In genomic region chr14:29847661-29848060, GRCm38 (mm10) we compare ENCODE assay signal across 28 mouse cellular contexts.
A peak's percentile ranks its signal among the peaks of the same experiment; 100 is the strongest.
DNase-seq lines count a peak whose midpoint lies in the region; ATAC-seq and TF ChIP-seq lines count a peak whose summit lies in the region.
"Had no signal": no experiment of that assay in that cellular context is flagged by ENCODE, and none has a peak within 500 bp of the region (broad histone marks: within the 10 kb centered on the region; RNA-seq: fewer than 3 reads in every experiment).

No protein-coding gene starts in this region.

- H3K9me3 ChIP-seq in forebrain, postnatal 0 days (ENCODE audit: low read length): no peaks in the 10 kb centered on the region
- H3K9me3 ChIP-seq in forebrain, embryonic 14.5 days (replicated peaks; ENCODE audit: control insufficient read depth, low read length): no peaks in the 10 kb centered on the region
- no peaks in the 10 kb centered on the region for H3K9me3 ChIP-seq in hindbrain, postnatal 0 days (ENCODE audit: low read length)
- no peaks in the 10 kb centered on the region for H3K9me3 ChIP-seq in hindbrain, embryonic 12.5 days (replicated peaks)
- no peaks in the 10 kb centered on the region for H3K9me3 ChIP-seq in midbrain, postnatal 0 days (ENCODE audit: low read length)
- no peaks in the 10 kb centered on the region for H3K9me3 ChIP-seq in midbrain, embryonic 11.5 days (ENCODE audit: control insufficient read depth, low read length)
- H3K9me3 ChIP-seq: embryonic facial prominence, embryonic 13.5 days; embryonic facial prominence, embryonic 15.5 days; forebrain, embryonic 10.5 days; forebrain, embryonic 12.5 days; forebrain, embryonic 15.5 days had no signal

- no peak for ATAC-seq in forebrain, postnatal 0 days
- ATAC-seq in forebrain, embryonic 14.5 days: no peak
- ATAC-seq in hindbrain, postnatal 0 days: no peak
- ATAC-seq in hindbrain, embryonic 12.5 days (ENCODE audit: low FRiP score): no peak
- no peak for ATAC-seq in midbrain, postnatal 0 days (ENCODE audit: low FRiP score)
- ATAC-seq in midbrain, embryonic 11.5 days (ENCODE audit: low FRiP score): no peak
- no peak for ATAC-seq in granulocyte monocyte progenitor cell, adult 5-6 weeks (replicated peaks; ENCODE audit: poor library complexity, severe bottlenecking)
- ATAC-seq: activated CD4-positive, CD25-positive, alpha-beta regulatory T cell, adult 4 months; CD4-positive, CD25-positive, alpha-beta regulatory T cell, adult 4 months; forebrain, embryonic 15.5 days; Patski had no signal

- TF ChIP-seq CTCF in forebrain, postnatal 0 days (IDR thresholded peaks at IDR 0.05; ENCODE audit: low read depth): no peak
- TF ChIP-seq CTCF in hindbrain, postnatal 0 days (IDR thresholded peaks at IDR 0.05; ENCODE audit: low read depth): no peak
- no peak for TF ChIP-seq CTCF in midbrain, postnatal 0 days (IDR thresholded peaks at IDR 0.05)

- H3K27ac ChIP-seq in forebrain, postnatal 0 days (ENCODE audit: low read depth, low read length): no peak overlapping the region
- H3K27ac ChIP-seq in forebrain, embryonic 14.5 days (ENCODE audit: low read depth, low read length): no peak overlapping the region
- no peak overlapping the region for H3K27ac ChIP-seq in hindbrain, postnatal 0 days
- no peak overlapping the region for H3K27ac ChIP-seq in hindbrain, embryonic 12.5 days
- no peak overlapping the region for H3K27ac ChIP-seq in midbrain, postnatal 0 days (ENCODE audit: low read depth, low read length)
- H3K27ac ChIP-seq in midbrain, embryonic 11.5 days (ENCODE audit: low read depth, low read length): no peak overlapping the region
- H3K27ac ChIP-seq: embryonic facial prominence, embryonic 13.5 days; embryonic facial prominence, embryonic 15.5 days; forebrain, embryonic 10.5 days; forebrain, embryonic 12.5 days; forebrain, embryonic 15.5 days had no signal

- H3K4me3 ChIP-seq in forebrain, postnatal 0 days (ENCODE audit: low read depth, low read length): no peak overlapping the region
- no peak overlapping the region for H3K4me3 ChIP-seq in forebrain, embryonic 14.5 days (ENCODE audit: low read depth, low read length)
- H3K4me3 ChIP-seq in hindbrain, postnatal 0 days (ENCODE audit: low read length): no peak overlapping the region
- H3K4me3 ChIP-seq in hindbrain, embryonic 12.5 days: no peak overlapping the region
- no peak overlapping the region for H3K4me3 ChIP-seq in midbrain, postnatal 0 days (ENCODE audit: low read depth, low read length)
- H3K4me3 ChIP-seq in midbrain, embryonic 11.5 days (ENCODE audit: low read depth, low read length): no peak overlapping the region
- H3K4me3 ChIP-seq: embryonic facial prominence, embryonic 13.5 days; embryonic facial prominence, embryonic 15.5 days; erythroblast, embryonic 14.5 days; forebrain, embryonic 10.5 days; forebrain, embryonic 12.5 days; forebrain, embryonic 15.5 days had no signal

- no peaks in the 10 kb centered on the region for H3K4me1 ChIP-seq in forebrain, postnatal 0 days (ENCODE audit: insufficient read depth)
- no peaks in the 10 kb centered on the region for H3K4me1 ChIP-seq in forebrain, embryonic 14.5 days (ENCODE audit: control insufficient read depth, insufficient read depth, low read length)
- no peaks in the 10 kb centered on the region for H3K4me1 ChIP-seq in hindbrain, postnatal 0 days (ENCODE audit: insufficient read depth, low read length)
- H3K4me1 ChIP-seq in hindbrain, embryonic 12.5 days: no peaks in the 10 kb centered on the region
- no peaks in the 10 kb centered on the region for H3K4me1 ChIP-seq in midbrain, postnatal 0 days (ENCODE audit: insufficient read depth, low read length)
- H3K4me1 ChIP-seq in midbrain, embryonic 11.5 days (ENCODE audit: control insufficient read depth, insufficient read depth, low read length): no peaks in the 10 kb centered on the region
- H3K4me1 ChIP-seq: embryonic facial prominence, embryonic 13.5 days; forebrain, embryonic 12.5 days had no signal

- DNase-seq in forebrain, postnatal 0 days: peak; percentile 29
- DNase-seq in forebrain, embryonic 14.5 days (ENCODE audit: low spot score): no peak
- DNase-seq in hindbrain, postnatal 0 days (ENCODE audit: low spot score): peak; percentile 13
- peak; percentile 29 for DNase-seq in midbrain, postnatal 0 days (ENCODE audit: low spot score)
- DNase-seq in midbrain, embryonic 11.5 days (ENCODE audit: low spot score, missing footprints): no peak
- DNase-seq: adrenal gland, adult 8-10 months; adrenal gland, postnatal 14 days; adrenal gland, postnatal 36 days; B cell, adult 2 months; cerebellum, adult 11 months; cerebellum, adult 18-20 months; cerebellum, adult 8-10 months; cerebellum, adult 9-11 months; cerebellum, postnatal 14 days; cerebellum, postnatal 36 days; embryo, embryonic 11 days had no signal

- WGBS in forebrain, postnatal 0 days: 59% methylated on average over 7 of the region's 7 CpGs
- WGBS in forebrain, embryonic 14.5 days: 67% methylated on average over 7 of the region's 7 CpGs
- 68% methylated on average over 7 of the region's 7 CpGs for WGBS in hindbrain, postnatal 0 days
- 80% methylated on average over 7 of the region's 7 CpGs for WGBS in hindbrain, embryonic 12.5 days
- 73% methylated on average over 7 of the region's 7 CpGs for WGBS in midbrain, postnatal 0 days
- 76% methylated on average over 7 of the region's 7 CpGs for WGBS in midbrain, embryonic 11.5 days

- H3K36me3 ChIP-seq in forebrain, postnatal 0 days (ENCODE audit: insufficient read depth): no peaks in the 10 kb centered on the region
- no peaks in the 10 kb centered on the region for H3K36me3 ChIP-seq in forebrain, embryonic 14.5 days (ENCODE audit: control insufficient read depth, insufficient read depth, low read length)
- no peaks in the 10 kb centered on the region for H3K36me3 ChIP-seq in hindbrain, postnatal 0 days (ENCODE audit: insufficient read depth, low read length)
- no peaks in the 10 kb centered on the region for H3K36me3 ChIP-seq in hindbrain, embryonic 12.5 days
- no peaks in the 10 kb centered on the region for H3K36me3 ChIP-seq in midbrain, postnatal 0 days (ENCODE audit: insufficient read depth, low read length)
- no peaks in the 10 kb centered on the region for H3K36me3 ChIP-seq in midbrain, embryonic 11.5 days (ENCODE audit: control insufficient read depth, insufficient read depth, low read length)
- H3K36me3 ChIP-seq: embryonic facial prominence, embryonic 13.5 days; embryonic facial prominence, embryonic 15.5 days; forebrain, embryonic 10.5 days; forebrain, embryonic 12.5 days; forebrain, embryonic 15.5 days; G1E had no signal

- no peaks in the 10 kb centered on the region for H3K27me3 ChIP-seq in forebrain, postnatal 0 days (ENCODE audit: insufficient read depth, low read length)
- no peaks in the 10 kb centered on the region for H3K27me3 ChIP-seq in forebrain, embryonic 14.5 days (replicated peaks; ENCODE audit: control insufficient read depth, insufficient read depth, low read length)
- no peaks in the 10 kb centered on the region for H3K27me3 ChIP-seq in hindbrain, postnatal 0 days (ENCODE audit: insufficient read depth, low read length)
- no peaks in the 10 kb centered on the region for H3K27me3 ChIP-seq in hindbrain, embryonic 12.5 days
- no peaks in the 10 kb centered on the region for H3K27me3 ChIP-seq in midbrain, postnatal 0 days (ENCODE audit: insufficient read depth, low read length)
- H3K27me3 ChIP-seq in midbrain, embryonic 11.5 days (ENCODE audit: control insufficient read depth, insufficient read depth, low read length): no peaks in the 10 kb centered on the region
- H3K27me3 ChIP-seq: embryonic facial prominence, embryonic 13.5 days; embryonic facial prominence, embryonic 15.5 days; forebrain, embryonic 12.5 days; forebrain, embryonic 15.5 days; Patski had no signal

- no peak overlapping the region for H3K9ac ChIP-seq in forebrain, postnatal 0 days
- H3K9ac ChIP-seq in forebrain, embryonic 14.5 days (ENCODE audit: low read length): no peak overlapping the region
- no peak overlapping the region for H3K9ac ChIP-seq in hindbrain, postnatal 0 days (replicated peaks; ENCODE audit: low read length)
- H3K9ac ChIP-seq in hindbrain, embryonic 12.5 days: no peak overlapping the region
- no peak overlapping the region for H3K9ac ChIP-seq in midbrain, postnatal 0 days (replicated peaks; ENCODE audit: low read length, poor library complexity, severe bottlenecking)
- H3K9ac ChIP-seq in midbrain, embryonic 11.5 days (ENCODE audit: low read length): no peak overlapping the region
- H3K9ac ChIP-seq: embryonic facial prominence, embryonic 13.5 days; embryonic facial prominence, embryonic 15.5 days; forebrain, embryonic 12.5 days; forebrain, embryonic 15.5 days had no signal

- no peak overlapping the region for H3K4me2 ChIP-seq in forebrain, postnatal 0 days (ENCODE audit: low read depth)
- no peak overlapping the region for H3K4me2 ChIP-seq in forebrain, embryonic 14.5 days (ENCODE audit: low read length)
- H3K4me2 ChIP-seq in hindbrain, postnatal 0 days (ENCODE audit: low read depth, low read length): no peak overlapping the region
- H3K4me2 ChIP-seq in hindbrain, embryonic 12.5 days (replicated peaks): no peak overlapping the region
- no peak overlapping the region for H3K4me2 ChIP-seq in midbrain, postnatal 0 days (ENCODE audit: low read depth, low read length, poor library complexity, severe bottlenecking)
- no peak overlapping the region for H3K4me2 ChIP-seq in midbrain, embryonic 11.5 days
- H3K4me2 ChIP-seq: embryonic facial prominence, embryonic 13.5 days; embryonic facial prominence, embryonic 15.5 days; forebrain, embryonic 12.5 days; forebrain, embryonic 15.5 days had no signal

Comparison
In these comparisons a context has a peak if more than half of its experiments do, and no peak if none do; other contexts are left out.
1. DNase-seq: peak in forebrain, postnatal 0 days (single experiment), hindbrain, postnatal 0 days (single experiment) and midbrain, postnatal 0 days (single experiment); none in forebrain, embryonic 14.5 days (single experiment) and midbrain, embryonic 11.5 days (single experiment).